Mouse (Mus musculus): ENCODE data around the gene Elane.

The Elane gene

DNA sequence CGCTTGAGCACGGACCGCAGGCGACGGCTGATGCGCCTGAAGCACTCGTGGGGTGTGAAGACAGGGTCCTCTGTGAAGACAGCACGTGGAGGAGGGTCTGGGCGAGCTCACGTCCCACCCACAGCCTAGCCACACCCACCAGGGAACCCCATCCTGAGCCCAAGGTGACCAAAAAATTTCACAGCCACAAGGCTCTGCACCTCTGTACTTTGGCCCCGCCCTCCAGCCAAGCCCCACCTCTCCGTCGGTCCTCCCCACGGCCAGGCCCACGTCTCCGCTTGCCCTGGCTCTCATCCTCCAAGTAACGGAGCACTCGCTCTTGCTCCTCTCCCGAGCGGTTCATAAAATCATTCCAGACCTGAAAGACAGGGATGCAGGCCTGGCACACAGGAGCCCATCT, 26.4 kb downstream of the Elane start:
- in situ Hi-C loops (cut with MboI, MseI): no loop called here

DNA sequence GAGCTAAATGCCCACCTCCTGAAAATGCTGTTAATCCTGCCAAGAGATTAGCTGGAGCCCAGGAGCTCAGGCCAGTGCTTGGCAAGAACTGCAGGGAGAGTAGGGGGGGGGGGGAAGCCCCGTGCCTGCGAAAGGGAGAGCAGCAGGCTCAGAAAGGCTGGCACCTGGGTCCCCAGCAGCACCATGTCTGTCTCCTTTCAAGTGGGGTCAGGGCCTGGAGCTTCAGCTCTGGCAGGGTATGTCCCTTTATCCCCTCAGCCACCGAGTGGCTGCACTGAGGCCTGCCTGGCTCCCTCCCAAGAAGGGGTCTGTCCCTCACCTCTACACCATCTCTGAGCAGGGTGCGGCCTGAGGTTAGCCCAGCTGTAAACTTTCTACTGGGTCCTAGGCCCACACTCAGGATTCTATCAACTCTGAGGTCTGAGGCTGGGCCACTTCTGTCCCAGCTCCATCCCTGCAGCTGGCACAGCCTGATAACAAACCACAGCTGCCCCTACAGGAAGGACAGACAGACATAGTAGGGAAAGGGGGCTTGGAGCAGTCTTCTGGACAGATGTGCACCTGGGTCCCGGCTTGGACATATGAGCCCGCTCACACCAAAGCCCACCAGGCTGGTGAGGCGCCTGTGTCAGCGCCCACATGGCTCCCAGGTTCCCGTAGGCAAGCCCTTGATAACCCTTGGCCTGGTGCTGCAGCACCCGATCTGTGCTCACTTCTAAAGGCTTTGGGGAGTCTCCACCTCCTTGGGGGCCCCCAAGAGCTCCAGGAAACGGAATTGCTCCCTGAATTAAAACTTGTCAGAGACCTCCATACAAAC, 28.3 kb downstream of the Elane start:
- in situ Hi-C loops (cut with MboI, MseI): no loop called here

DNA sequence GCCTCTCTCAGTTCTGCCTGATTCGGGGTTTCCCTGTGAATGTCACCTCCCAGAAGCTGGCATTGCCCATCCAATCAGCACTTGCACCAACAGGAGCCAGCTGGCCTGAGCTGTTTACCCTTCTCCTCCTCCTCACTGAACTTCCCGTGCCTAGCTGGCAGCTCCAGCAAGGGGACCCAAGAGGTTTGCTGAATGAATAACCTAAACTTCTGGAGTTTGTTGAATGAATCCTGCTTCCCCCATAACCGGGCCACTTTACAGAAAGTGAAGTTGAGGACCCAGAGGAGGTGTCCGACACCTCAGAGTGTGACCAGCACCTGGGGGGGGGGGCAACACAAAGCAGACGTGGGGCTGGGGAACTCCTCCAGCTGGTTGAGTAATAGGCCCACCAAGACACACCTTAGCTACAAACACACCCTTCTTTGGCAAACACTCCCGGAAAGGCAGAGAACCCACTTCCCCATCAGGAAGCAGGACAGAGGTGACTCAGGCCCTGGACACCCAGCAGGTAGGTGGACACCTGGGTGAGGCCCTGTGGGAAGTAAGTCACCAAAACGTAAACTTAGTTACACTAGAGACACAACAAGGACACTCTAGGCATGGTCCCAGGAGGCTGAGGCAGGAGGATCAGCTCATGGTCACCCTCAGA, 29.0 kb downstream of the Elane start:
- in situ Hi-C loops (cut with MboI, MseI): no loop called here

DNA sequence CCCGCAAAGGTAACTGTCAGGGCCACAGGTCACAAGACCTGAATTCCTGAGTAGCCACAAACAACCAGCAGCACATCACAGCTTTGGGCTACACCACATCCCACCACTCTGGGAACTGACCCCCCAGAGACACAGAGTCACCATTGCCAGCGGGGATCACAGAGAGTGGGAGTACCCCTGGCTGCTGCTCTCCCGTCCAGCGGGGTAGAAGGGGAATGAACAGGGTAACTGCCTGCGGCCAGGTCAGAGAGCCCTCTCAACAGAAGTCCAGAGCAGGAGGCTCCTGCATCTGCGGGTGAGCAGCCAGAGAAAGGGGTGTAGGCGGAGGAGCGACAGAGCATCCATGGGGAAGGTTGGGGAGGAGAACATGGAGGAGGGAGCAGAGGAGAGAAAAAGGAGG, 30.0 kb downstream of the Elane start:
- in situ Hi-C loops (cut with MboI, MseI): no loop called here

DNA sequence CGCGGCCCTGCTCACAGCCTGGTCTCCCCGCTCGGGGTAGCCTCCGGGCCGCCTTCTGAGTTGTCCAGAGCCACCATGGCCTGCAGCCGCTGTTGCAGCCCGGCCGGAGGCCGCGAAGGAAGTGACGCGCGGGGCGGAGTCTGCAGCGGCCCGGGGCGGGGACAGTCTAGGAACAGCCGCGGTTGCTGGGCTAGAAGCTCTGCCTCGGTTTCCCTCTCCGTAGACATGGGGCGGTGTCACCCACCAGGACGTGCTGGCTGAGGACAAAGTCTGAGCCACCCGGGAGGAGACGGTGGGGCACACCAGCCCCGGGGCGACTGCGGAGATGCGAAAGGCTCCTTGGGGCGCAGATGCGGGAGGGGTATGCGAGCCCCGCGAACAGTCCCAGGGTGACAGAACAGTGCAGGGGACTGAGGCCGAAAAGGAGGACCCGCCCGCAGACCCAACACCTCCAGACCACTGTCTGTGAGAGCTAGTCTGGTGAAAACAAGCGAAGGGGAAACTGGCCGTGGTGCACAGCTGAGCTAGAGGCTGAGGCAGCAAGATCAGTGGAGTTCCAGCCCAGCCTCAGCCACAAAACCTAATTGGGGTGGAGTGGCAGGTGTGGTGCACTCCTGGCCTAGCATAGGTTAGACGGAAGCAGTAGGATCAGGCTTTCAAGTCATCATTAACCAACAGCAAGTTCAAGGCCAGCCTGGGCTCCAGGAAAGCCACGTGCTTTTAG, 30.9 kb downstream of the Elane start, which contains the start of gene Kiss1r:
Kiss1r (plus strand) TSS at position 164 of the 724 bp plus-strand sequence.
- in situ Hi-C loops (cut with MboI, MseI): no loop called here

DNA sequence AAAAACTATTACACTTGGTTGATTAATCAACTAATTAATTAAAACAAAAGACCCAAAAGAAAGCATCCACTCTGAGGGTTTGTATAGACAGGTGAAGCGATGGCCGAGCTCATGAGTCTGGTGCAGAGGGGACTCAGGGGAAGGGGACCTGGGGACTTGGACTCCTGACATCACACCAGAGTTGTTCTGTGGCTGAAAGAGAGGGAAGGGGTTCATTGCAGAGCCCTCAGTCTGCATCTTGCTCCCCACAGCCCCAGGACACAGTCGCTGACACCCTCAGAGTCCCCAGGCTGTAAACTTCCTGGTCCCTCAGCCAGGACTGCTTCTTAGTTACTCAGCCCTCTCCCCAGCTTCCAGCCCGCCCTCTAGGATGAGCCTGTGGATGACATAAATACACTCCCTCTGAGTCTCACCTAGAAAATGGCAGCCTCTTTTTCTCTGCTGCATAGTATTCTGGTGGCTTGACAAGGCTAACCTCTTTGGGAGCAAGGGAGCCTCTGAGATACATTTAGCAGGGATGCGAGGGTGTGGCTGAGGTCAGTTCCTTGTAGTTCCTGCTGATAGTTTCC, 31.6 kb downstream of the Elane start:
- in situ Hi-C loops (cut with MboI, MseI): no loop called here

DNA sequence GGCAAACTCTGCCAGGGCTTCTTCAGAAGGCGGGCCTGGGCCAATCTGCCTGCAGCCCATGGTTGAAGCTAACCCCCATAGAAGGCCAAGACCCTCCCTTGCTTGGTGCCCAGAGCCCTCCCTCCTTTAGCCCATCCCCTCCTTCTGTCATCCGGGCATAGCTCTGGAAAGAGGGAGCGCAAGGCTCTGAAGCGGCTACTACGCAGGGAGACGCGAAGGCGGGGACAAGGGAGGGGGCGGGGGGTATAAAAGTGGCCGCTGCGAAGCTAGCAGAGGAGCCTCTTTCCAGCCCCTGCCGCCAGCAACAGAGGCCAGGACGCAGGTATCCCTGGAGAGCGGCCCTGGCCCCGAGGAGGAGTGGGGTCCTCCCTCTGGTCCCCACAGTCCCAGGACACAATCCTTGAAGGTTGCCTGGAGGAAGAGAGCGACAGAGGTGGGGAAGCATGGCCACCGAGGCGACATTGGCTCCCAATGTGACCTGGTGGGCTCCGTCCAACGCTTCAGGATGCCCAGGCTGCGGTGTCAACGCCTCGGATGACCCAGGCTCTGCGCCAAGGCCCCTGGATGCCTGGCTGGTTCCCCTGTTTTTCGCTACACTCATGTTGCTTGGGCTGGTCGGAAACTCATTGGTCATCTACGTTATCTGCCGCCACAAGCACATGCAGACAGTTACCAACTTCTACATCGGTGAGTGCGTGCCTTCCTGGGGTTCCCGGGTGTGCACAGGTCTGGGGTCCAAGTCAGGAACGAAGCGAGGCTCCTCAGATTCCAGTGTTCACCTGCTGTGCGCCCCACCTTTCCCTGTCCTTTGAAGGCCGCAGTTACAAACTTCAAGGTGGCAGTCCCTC, 32.4 kb downstream of the Elane start:
- in situ Hi-C loops (cut with MboI, MseI): no loop called here

DNA sequence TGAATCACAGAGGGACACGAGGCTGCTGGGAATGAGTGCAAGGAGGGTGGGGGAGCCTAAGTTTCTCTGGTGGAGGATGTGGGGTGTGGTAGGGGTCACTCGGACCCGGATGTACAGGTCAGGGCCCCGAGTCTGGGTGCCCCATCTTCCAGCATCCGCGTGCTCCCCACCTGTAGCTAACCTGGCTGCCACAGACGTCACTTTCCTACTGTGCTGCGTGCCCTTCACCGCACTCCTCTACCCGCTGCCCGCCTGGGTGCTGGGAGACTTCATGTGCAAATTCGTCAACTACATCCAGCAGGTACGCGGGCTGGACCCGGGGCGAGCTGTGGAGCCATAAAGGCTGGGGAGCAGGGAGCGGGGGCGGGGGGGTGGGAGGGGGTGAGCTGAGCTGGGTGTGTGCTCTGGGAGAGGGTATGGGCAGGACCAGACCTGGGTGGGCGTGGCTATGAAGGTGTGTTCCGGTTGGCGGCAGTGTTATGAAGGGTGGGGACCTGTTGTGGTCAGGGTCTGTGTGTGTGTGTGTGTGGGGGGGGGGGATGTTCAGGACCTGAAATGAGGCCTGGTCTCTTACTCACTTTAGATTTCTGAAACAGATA, 33.3 kb downstream of the Elane start:
- in situ Hi-C loops (cut with MboI, MseI): no loop called here

DNA sequence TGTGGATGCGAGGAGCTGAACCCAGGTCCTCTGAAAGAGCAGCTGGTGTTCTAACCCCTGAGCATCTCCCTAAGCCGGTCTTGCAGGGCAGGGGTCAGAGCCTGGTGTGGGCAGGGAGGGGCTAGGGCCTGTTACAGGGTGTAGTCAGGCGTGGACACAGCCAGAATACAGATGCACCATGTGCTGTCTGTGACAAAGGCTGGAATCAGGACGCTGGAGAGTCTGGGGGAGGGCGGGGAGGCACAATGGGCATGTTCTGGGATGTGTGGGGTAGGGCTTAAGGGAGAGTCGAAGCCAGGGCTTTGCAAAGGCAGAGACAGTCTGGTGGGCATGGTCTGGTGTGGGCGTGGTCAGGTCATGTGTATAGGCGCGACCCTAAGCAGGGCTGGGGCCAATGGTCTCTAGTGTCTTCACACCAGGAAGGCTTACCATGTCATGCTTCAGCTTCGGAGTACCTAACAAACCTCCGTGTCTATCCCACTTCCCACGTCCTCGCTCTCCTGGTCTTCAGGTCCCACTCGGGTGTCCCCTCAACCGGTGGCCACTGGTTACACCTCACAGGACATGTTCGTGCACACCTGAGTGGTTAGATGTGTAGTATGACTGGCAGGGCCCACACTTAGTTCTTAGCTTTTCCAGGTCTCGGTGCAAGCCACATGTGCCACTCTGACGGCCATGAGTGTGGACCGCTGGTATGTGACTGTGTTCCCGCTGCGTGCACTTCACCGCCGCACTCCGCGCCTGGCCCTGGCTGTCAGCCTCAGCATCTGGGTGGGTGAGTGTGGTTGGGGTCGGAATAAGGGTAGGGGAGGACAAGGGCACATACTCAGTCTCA, 34.2 kb downstream of the Elane start:
- in situ Hi-C loops (cut with MboI, MseI): loop anchor here (5.0 kb wide), 1 partner anchor 88 kb away; no protein-coding TSS in a partner anchor

DNA sequence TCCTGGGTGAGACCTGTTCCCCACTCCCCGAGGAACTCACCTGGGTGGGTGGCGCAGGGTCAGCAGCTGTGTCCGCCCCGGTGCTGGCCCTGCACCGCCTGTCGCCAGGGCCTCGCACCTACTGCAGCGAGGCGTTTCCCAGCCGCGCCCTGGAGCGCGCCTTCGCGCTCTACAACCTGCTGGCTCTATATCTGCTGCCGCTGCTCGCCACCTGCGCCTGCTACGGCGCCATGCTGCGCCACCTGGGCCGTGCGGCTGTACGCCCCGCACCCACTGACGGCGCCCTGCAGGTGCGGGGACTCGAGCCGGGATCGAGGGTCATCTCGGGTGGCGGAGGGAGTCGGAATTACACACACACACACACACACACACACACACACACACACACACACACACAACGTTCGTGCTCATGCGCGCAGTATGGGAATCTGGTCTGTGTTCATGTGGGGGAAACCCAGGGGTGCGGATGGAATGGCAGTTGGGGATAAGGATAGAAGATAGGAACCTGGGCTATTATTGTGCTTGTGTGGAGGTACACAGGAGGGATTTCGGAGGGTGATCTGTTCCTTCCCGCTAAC, 35.0 kb downstream of the Elane start, which contains the start of gene R3hdm4:
R3hdm4 (minus strand) TSS at position 251 of the 578 bp plus-strand sequence.
- in situ Hi-C loops (cut with MboI, MseI): loop anchor here (5.0 kb wide), 1 partner anchor 89 kb away; no protein-coding TSS in a partner anchor

DNA sequence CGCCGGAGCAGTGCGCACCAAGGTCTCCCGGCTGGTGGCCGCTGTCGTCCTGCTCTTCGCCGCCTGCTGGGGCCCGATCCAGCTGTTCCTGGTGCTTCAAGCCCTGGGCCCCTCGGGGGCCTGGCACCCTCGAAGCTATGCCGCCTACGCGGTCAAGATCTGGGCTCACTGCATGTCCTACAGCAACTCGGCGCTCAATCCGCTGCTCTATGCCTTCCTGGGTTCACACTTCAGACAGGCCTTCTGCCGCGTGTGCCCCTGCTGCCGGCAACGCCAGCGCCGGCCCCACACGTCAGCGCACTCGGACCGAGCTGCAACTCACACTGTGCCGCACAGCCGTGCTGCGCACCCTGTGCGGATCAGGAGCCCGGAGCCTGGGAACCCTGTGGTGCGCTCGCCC, 35.5 kb downstream of the Elane start:
- in situ Hi-C loops (cut with MboI, MseI): loop anchor here (5.0 kb wide), 1 partner anchor 89 kb away; no protein-coding TSS in a partner anchor

DNA sequence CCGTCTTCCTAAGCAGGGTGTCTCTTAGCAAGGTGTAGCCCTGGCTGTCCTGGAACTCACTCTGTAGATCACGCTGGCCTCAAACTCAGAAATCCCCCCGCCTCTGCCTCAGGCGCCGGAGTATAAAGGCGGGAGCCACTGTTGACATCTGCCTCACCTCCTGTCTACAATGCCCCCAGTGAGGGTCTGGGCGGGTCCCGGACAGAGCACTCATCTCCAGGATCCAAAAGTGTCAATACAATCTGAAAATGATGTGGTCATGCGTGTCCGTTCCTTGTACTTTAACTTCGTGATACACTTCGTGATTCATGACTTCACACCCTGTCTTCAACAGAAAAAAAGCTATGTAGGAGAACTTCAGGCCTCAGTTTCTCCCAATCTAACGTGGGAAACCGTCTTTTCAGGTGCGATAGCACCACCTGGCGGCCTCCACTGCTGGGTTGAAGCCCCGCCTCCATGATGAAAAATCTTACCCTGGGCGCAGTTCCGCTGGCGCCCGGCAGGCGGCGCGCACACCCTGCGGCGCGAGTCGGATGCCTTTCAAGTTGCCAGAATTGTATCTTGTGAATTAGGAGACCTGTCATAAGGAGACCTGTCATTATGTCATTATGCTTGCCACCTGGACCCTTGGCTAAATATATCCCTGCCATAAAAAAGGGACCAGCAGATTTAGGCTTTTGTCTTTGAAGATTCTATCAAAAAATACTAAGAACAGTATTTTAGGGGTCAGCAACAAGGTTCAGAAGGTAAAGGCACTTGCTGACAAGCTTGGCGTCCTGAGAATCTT, 39.1 kb downstream of the Elane start:
- in situ Hi-C loops (cut with MboI, MseI): loop anchor here (5.0 kb wide), 1 partner anchor 93 kb away; no protein-coding TSS in a partner anchor

DNA sequence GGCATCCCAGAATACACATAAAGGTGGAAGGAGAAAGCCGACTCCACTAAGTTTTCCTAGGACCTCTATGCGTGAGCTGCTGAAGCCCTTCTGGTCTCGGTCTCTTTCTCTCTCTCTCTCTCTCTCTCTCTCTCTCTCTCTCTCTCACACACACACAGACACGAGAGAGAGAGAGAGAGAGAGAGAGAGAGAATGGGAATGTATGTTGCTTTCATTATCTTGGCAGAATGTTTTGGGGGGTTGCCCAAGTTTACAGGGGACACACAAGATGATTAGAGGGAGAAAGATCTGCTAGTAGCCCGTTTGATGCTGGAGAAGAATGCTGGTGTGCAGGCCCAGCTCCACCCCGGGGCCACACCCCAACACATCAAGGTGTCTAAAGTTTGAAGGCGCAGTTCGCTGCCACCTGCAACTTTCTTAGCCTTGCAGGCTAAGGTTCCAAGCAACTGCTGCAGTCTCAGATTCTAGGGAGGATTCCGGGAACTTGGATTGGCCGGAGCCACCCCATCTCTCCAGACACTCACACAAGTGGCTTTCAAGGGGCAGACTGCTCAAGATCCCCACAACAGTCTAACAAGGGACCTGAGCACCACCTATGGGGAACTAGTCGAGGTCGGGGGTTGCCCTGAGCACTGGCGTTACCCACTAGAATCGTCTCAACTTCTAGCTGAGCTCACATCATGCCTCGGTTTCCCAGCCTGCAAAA, 39.9 kb downstream of the Elane start:
- in situ Hi-C loops (cut with MboI, MseI): no loop called here

DNA sequence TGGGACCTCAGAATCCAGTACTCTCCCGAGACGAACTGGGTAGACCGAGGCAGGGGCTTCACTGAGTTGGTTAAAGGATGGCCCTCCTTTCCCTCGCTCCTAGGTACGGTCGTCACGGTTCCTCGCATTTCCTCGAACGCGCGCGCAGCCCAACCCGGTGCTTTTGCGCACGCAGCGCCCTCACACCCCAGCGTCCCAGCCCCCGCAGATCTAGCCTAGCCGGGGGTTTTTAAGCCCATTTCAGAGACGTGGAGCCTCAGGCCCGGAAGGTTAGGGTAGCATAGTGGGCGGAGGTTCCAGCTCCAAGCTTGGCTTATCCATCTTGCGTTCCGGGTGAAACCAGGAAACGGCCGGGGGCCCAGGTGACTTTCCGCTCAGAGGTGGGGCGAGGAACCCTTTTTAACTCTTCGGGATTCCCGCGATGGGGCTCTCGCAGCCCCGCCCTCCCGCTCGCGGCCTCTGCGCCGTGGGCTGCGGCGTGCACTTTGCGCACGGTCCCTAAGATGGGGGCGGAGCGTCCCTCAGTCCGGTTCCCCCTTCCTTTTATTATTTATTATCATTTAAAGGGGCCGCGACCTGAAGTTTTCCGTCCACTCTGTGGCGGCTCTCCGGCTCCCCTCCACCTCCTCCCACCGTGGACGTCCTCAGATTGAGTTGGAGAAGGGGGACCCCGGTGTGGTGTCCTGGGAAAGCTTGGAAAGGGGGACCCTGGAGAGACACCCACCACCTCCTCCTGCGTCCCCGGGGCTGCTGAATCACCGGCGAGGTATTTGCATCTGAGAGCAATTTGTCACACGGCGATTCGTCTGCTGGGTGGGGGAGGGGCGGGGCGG, 40.7 kb downstream of the Elane start, which contains the start of gene Arid3a:
Arid3a (plus strand) TSS at position 553 of the 833 bp plus-strand sequence.
- in situ Hi-C loops (cut with MboI, MseI): no loop called here

DNA sequence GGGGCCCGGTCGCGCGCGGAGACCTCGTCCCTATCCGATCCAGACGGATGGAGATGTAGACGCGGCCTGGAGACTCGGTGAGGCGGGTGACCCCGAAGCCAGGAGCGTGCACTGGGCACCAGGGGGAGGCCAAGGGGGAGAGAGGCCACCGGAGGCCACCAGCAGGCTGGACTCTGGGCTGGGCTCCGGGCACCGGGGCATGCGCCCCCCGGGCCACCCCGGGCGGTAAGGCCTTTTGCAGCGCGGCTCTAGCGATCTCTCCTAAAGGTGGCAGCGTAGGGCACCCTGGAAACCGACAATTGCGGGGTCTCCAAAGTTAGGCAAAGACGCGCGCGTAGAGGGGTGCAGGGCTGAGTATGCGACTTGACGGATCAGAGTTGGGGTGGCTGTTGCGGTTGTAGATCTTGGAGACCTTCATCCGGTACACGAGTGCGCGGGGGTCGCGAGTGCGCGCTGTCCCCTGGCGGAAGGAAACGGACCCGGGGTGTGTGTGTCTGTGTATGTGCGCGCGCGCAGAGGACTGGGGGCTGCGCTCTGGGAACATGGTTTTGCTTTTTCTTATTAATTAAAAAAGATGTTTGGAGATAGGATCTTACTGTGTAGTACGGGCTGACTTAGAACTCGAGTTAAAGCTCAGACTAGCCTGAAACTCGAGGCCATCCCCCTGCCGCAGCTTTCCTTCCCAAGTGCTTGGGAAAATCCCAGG, 41.4 kb downstream of the Elane start:
- in situ Hi-C loops (cut with MboI, MseI): no loop called here
